Mouse (Mus musculus): ENCODE measurements around the gene AU022252. TPM values are rescaled to one million over a fixed set of nuclear protein-coding genes. Genes with fewer than 3 reads are reported as not detected.
"Not testable (repeated sequence)": the region's sequence is repeated elsewhere in the genome, so short reads cannot be mapped to it uniquely, and the experiment has no call there.

Gene AU022252
- total RNA-seq (2021), result 10 to 100 TPM; 19.9 to 21.0 TPM

DNA sequence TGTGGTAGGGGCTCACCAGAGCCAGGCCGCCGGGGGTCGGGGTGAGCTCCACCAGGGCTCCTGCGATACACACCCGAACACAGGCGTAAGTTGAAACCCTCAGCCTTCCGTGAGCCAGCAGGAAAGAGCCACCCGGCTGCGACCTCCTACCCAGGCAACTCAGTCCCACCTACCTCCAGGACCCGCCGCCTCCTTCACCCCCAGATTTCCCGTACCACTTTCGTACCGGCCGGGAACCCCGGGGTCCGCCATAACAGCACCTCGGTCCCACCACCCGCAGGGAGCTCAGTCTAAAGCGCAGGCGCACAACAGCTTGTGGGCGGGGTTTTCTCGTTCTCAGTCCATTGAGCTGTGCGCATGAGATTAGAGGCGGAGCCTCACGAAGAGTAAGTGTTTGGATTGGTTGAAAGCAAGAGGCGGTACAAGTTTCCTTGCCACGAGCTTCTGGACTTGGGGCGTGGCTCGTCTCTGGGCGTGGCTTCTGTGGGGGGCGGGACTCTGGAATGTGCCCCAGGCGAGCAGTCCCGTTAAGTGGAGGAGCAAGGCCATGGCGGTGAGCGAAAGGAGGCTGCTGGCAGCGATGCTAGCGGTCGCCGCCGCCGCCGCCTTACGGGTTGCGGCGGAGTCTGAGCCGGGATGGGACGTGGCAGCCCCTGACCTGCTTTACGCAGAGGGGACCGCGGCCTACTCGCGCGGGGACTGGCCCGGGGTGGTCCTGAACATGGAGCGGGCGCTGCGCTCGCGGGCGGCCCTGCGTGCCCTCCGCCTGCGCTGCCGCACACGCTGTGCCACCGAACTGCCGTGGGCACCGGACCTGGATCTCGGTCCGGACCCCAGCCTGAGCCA is at the start of gene AU022252, which contains the start of gene P3h1:
AU022252 (minus strand) TSS at position 303 of the 846 bp plus-strand sequence.
P3h1 (plus strand) TSS at position 506 of the 846 bp plus-strand sequence.
- peak; percentile 99 for DNase-seq

- not testable (repeated sequence) for DNase-seq
Measured at GRCm38 (mm10) chr4:119278784-119279183, 46.3 kb upstream of the AU022252 start.

GRCm38 (mm10) chr4:119275726-119276125 is 43.2 kb upstream of the AU022252 start:
- no peak for DNase-seq

DNA sequence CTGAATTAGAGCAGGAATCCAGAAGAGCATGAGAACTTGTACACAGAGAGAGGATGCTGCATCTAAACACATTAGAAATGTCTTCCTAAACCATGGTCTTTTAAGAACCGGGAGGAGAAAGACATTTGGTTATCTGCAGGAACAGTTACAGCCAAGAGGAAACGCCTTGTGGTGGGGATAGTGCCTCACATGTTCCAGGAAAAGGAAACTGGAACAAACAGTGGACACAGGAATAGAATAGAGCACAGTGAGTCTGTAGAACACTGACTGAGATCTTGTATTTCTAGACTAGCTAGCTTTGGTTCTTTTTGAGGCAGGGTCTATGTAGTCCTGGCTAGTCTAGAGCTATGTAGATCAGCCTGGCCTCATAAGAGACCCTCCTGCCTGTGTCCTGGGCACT is 42.7 kb upstream of the AU022252 start:
- no peak for DNase-seq

DNA sequence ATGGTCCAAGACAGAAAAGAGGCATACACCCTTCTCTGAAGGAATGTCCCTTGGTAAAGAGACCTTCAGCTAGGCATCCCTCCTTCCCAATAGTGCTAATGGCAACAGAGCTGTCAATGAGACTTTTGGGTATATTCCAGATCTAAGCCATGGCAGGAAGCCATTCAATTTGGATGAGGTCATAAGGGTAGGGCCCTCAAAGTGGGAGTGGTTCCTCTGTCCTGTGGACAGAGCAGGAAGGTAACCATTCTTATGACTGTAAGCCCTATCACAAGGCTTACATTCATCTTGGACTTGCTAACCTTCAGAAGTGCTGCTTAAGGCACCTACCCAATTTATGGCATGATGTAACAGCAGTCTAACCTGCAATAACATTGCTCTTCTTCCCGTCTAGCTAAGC is 42.1 kb upstream of the AU022252 start:
- peak; percentile 69 for DNase-seq

GRCm38 (mm10) chr4:119266606-119267005 is 34.1 kb upstream of the AU022252 start:
- no peak for DNase-seq

DNA sequence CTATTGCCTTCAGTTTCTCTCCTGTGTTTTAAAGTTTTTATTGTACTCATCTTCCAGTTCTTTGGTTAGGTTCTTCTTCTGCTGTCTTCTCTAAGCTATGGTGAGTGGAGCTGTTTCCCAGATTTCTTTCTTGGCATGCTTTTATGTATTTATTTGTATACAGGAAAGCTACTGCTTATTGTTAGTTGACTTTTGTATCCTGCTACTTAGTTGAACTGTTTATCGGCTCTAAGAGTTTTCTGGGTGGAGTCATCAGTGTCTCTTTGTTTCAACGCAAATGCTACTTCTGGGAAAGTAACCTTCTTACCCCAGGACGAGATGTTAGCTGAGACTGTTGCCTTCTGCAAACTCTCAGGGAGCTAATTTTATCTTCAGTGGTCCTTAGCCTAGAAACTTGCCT is 30.9 kb upstream of the AU022252 start:
- no peak for DNase-seq

DNA sequence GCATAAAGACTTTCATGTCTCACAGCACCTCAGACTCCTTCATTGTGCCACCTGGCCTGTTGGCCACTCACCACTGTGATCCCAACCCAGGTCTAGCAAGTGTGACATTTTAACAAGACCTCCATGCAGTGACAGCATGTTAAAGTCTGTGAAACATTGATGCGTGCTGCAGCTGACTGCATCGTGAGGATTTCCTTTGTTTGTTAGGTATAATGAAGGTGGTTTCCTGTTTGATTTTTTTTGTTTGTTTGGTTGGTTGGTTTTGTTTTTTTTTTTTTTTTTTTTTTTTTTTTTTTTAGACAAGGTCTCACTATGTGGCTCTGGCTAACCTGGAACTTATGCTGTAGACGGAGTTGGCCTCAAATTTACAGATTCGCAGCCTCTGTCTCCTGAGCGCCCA is 30.0 kb upstream of the AU022252 start:
- DNase-seq, result no peak

DNA sequence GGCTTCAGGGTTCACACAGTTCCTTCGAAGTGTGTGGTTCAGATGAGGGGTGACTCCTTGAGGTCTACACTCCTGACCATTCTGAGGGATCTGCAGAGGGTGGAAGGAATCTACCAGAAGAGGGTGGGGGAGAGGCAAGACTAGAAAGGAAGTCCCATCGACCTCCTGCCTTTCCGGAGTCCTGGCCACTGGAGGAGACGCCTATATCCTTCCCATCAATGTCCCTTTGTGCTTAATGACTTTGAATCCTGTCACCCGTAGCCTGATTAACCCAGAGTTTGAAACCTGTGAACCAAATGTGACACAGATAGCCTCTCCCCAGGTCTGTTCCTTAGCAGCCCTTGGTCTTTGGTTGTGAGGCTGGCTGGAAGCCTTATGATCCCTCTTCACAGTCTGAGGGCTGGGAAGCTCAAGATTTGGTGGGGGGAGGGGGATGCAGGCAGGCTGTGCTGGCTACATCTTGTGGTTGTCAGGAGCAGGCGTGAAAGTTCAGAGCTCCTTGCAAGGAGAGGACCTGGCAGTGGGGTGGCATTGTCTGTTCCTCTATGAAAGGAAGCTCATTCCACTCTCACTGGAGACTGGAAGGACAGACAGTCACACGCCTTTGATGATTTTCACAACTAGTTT is 28.7 kb upstream of the AU022252 start:
- DNase-seq, result no peak

GRCm38 (mm10) chr4:119259344-119260254 is 27.1 kb upstream of the AU022252 start:
- DNase-seq, result no peak

- DNase-seq, result no peak
Measured at GRCm38 (mm10) chr4:119257083-119257482, 24.6 kb upstream of the AU022252 start.

DNA sequence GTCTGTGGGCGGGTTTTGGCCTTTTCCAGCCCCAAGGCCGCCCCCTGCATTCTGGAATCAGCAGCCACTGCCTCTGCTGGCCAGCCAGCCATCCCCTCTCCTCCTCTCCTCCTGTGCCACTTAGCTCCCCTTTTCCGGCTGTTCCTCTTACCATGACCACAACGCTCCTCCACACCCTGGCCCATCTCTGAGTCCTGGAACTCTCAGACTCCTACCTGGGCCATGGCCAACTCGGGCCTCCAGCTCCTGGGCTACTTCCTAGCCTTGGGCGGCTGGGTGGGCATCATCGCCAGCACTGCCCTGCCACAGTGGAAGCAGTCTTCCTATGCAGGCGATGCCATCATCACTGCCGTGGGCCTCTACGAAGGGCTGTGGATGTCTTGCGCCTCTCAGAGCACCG is 22.8 kb upstream of the AU022252 start, which contains the start of gene Cldn19:
Cldn19 (plus strand) TSS at position 64 of the 400 bp plus-strand sequence.
- DNase-seq, result no peak

DNA sequence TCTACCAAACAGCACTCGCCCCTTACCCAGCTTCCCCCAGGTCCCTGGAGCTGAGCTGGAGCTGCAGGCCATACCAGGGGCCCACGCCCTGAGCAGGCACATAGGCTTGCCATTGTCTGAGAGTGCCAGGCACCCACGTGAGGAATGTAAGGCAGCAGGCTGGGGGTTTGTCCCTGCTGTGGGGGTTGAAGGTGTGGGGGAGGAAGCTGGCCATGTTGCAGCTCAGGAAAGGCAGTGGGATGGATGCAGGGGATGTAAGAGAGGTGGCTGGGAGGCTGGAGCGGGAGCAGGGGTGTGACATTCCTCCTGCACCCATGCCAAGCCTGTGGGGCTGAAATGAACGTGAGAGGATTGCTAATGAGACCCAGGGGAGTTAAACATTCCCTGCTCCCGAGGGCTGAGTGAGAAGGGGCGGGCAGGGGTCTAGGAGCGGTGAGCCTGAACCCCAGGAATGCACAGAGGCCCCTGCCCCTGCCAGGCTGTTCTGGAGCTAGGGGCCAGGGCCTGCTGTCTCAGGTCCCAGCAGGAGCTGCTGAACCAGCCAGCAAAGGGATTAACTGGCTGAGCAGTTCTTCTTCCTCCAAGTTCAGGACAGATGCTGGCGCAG is 21.6 kb upstream of the AU022252 start:
- no peak for DNase-seq

DNA sequence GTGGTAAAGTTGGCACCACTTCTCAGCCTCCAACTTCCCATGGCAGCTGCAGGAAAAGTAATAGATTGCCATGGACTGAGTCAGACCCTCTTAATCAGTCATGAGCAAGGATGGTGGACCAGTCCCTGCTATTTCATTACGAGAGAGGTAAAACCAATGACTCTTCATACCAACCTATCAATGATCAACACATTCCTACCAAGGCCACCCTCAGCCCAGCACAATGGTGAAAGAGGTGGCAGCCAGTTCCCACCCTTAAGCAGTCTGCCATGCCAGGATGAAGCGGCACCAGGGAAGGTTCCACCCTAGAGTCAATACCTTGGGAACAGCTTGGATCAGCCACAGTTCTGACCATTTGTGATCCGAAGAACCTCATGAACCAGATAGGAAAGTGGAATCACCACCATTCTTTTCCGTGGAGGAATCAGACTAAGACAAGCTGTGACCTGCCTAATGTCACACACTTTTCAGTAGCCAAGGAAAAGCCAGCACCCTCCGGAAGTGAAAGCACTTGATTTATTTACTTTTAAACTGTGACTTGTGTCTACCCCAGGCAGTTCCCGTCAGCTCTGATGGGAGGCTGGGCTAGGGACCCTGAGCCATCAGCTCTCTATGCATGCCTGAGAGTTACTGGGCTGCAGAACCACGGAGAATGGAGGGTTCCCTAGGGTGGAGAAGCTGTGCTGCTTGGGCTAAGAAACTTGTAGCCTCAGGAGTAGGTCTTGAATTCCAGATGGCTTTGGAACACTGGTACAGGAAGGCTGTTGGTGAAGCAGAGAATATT is 19.7 kb upstream of the AU022252 start:
- no peak for DNase-seq

DNA sequence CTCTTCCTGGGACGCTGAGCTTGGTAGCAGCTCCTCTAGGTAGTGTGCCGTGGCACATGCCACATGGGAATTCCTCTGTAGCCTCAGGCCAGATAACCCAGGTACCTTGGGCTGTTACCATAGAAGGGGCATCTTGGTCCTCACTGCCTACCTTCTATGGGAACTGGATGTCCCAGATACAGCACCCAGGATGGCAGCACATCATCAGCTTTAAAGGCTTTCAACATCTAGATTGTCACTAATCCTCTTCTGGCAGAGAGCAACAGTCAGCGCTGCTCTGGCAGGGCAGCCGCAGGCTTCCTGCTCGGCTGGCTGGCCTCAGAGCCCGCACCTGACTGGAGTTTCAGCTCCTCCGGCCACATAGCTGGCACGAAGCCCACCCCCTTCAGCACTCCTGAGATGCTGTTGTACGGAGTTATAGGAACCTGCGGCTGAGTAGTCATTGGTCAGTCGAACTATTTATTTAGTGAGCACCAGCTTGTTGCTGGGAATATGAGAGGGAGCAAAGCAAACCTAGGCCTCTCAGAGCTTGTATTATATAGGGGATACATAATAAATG is 16.0 kb upstream of the AU022252 start:
- DNase-seq, result peak; percentile 33

DNA sequence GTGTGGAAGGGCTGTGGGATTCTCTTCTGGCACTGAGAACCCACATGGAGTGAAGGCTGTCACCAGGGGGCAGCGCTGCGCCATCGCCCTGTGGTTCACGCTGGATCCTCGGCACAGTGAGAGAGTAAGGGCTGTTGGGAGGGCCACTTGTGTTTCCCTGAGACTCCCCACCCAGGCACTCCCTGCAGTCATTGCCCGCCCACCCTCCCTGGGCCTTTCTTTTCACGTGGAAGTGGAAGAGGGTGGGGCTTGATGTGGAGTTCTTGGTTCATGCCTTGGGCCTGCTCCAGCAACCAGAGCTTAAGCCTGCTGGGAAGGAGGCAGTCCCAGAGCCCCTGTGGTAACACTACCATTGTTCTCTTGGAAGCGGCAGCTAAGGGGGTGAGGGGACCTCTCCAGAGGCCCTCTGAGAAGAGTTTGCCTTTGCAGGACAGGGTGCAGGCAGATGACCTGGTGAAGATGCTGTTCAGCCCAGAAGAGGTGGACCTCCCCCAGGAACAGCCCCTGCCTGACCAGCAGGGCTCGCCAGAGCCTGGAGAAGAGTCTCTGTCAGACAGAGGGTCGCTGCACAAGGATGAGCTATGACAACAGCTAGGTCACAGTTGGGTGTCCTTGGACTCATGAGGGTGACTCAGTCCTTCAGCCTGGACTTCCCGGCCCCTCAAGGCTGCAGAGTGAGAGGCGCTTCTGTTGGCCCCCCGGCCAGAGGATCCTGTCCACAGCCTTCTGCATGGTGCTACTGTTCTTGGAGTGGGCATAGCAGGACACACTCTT is 15.1 kb upstream of the AU022252 start:
- DNase-seq, result peak; percentile 88

DNA sequence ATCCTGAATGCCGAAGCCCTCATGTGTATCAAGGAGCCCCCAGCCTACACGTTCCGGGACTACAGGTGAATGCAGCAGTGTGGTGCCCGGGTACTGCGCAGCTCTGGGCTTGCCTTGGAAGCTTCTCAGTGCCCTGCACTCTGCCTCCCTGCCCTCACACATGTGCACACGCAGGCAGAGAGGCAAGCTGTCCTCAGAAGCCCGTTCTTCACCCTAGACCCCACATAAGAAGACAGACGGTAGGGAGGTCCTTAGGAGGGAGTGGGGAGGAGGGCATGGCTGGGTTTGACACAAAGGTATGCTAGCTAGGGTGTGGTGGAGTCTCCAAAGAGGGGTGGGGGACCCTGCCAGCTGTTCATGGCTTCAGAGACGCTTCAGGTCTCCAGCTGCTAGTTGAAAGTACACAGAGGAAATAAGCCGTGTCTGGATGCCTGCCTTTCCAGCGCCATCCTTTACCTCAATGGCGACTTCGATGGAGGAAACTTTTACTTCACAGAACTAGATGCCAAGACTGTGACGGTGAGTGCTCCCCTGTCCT is 14.2 kb upstream of the AU022252 start:
- no peak for DNase-seq

- no peak for DNase-seq
Measured at GRCm38 (mm10) chr4:119245961-119246360, 13.4 kb upstream of the AU022252 start.

DNA sequence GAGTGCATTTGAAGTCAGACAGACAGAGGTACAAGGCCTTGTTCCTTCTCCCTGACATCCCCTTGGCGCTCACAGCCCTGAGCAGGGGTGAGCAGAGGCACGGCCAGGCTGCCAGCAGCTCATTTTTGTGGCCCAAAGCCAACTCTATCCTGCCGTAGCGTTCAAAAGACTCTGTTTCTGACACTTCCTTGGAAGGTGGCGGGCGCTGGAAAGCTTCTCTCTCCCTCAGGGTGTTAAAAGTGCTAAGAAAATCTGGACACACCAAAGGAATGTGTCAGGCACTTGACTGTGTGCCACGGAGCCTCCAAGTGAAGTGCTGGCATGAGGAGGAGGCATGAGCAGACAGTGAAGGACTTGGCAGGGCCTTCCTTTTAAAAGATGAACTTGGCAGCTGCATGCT is 13.0 kb upstream of the AU022252 start:
- DNase-seq, result peak; percentile 64

Data from heart, postnatal 4 days (tissue).